Mouse (Mus musculus): ENCODE data around the gene Olfr1392.

GRCm38 (mm10) chr11:49267316-49267715 lies 17.8 kb upstream of the Olfr1392 start:
- no peak for TF ChIP-seq POLR2A (IDR thresholded peaks at IDR 0.05; ENCODE audit: low read depth, low read length)
- TF ChIP-seq CTCF (IDR thresholded peaks at IDR 0.05; ENCODE audit: extremely low read depth, insufficient read length, insufficient replicate concordance, low read depth, low read length): no peak

Measured in small intestine, adult 2 months (tissue).